Mouse (Mus musculus) macrophage (primary cell): ENCODE data around the gene Impg1. TPM values are rescaled to one million over a fixed set of nuclear protein-coding genes. Genes with fewer than 3 reads are reported as not detected.

Experiments
- H3K27ac ChIP-seq: fragments of 350-480 bp; formaldehyde crosslinking; 2 replicates; pipeline ENCODE4 v1.9.0; 2021
- H3K36me3 ChIP-seq: fragments of 350-480 bp; formaldehyde crosslinking; 2 replicates; pipeline ENCODE4 v1.9.0; 2021; ENCODE audit errors: inconsistent target
- H3K4me3 ChIP-seq: fragments of 350-480 bp; formaldehyde crosslinking; 2 replicates; pipeline ENCODE4 v1.9.0; 2021; ENCODE audit errors: inconsistent target
- H3K79me2 ChIP-seq: fragments of 350-480 bp; formaldehyde crosslinking; 2 replicates; pipeline ENCODE4 v1.9.0; 2021; ENCODE audit errors: inconsistent target
- WGBS: methylation state at CpG from one replicate; pipeline ENCODE4 v1.1.7; 2026; ENCODE audit warnings: inconsistent platforms; ENCODE audit not compliant: missing documents; 5-methylcytosine and 5-hydroxymethylcytosine counted together
- polyA plus RNA-seq: library from polyadenylated mRNA; stranded (reverse); fragments of 250-400 nt; gene quantifications from 3 replicates; pipeline ENCODE4 v1.2.4, GENCODE M21; 2018; ENCODE audit warnings: inconsistent platforms

Impg1 gene
- polyA plus RNA-seq, 1 experiment from 2014 or later: not detected

DNA sequence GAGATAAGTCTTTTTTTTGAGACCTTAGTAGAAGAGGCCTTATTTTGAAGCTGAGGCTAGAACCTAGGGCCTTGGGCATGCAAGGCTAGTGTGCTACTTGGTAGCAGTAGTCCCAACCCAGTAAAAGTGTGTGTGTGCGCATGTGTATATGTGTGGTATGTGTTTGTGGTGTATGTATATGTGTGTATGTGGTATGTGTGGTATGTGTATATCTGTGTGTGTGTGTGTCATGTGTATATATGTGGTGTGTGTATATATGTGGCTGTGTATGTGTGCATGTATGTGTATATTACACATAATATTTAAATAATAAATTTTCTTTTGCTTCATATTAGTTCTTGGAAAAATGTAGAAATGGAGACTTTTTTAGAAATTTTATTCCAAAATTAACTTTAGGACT is 184.6 kb downstream of the Impg1 start:
- no peak overlapping the region for H3K27ac ChIP-seq
- H3K79me2 ChIP-seq: no peaks in the 10 kb centered on the region
- H3K4me3 ChIP-seq: no peak overlapping the region
- no peaks in the 10 kb centered on the region for H3K36me3 ChIP-seq
- no CpG with 5 or more reads among the region's 1 CpGs for WGBS

GRCm38 (mm10) chr9:80277770-80278169 is 187.5 kb downstream of the Impg1 start:
- no peak overlapping the region for H3K27ac ChIP-seq
- no peaks in the 10 kb centered on the region for H3K79me2 ChIP-seq
- no peak overlapping the region for H3K4me3 ChIP-seq
- 92% methylated on average over 6 of the region's 6 CpGs for WGBS
- no peaks in the 10 kb centered on the region for H3K36me3 ChIP-seq

GRCm38 (mm10) chr9:80277157-80277556 is 188.1 kb downstream of the Impg1 start:
- WGBS: 59% methylated on average over 2 of the region's 2 CpGs
- Histone ChIP-seq H3K36me3 (no peaks in the 10 kb centered on the region), H3K79me2 (no peaks in the 10 kb centered on the region), H3K27ac (no peak overlapping the region), H3K4me3 (no peak overlapping the region)

DNA sequence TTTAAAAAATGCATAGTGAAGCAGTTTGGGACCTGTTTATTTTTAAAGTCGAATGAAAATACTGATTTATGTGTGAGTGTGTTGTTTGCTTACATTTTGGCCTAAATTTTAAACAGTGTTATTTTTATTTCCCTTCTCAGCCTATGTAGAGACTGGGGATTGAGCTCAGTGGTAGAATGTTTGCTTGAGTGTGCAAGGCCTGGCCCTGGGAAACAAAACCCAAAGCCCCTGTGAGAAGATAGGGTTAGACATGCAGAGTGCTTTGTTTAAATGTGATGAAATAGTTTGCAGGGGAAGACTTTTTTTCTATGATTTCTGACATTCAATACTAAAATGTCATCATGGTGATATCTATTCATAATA is 189.5 kb downstream of the Impg1 start:
- Histone ChIP-seq H3K4me3 (no peak overlapping the region), H3K79me2 (no peaks in the 10 kb centered on the region), H3K36me3 (no peaks in the 10 kb centered on the region), H3K27ac (no peak overlapping the region)
- WGBS: 100% methylated on average over 1 of the region's 1 CpGs

DNA sequence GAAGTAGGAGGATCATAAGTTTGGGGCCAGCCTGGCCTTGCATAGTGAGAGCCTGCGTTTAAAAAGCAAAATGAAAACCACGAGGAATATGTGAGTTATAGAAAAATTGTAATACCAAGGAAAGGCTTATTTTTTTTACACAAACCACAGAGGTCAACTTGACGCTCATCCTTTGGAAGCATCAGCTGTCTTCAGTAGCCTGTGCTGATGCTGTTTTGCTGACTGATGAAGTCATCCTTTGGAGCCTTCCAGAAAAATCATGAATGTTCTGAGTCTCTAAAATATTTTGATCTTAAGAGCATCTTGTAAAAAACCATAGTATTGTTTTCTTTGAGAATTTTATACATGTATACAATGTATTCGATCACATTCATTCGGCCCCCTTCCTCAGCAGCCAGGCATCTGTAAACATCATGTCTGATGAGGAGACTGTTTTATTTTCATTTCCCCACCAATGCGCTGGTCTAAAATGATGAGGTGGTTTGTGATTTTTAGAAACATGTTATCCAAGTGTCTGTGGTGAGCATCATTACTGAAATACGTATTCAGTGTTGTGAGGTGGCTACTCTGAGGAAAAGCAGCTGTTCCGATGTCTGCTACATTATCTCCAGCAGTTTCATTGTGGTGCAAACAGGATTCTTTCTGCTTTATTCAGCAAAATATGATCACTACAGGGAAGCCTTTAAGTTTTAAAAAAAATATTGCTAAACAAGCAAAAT is 190.1 kb downstream of the Impg1 start:
- 95% methylated on average over 8 of the region's 8 CpGs for WGBS
- Histone ChIP-seq H3K36me3 (no peaks in the 10 kb centered on the region), H3K79me2 (no peaks in the 10 kb centered on the region), H3K4me3 (no peak overlapping the region), H3K27ac (no peak overlapping the region)

GRCm38 (mm10) chr9:80272951-80273350 is 192.3 kb downstream of the Impg1 start:
- WGBS: 78% methylated on average over 1 of the region's 1 CpGs
- H3K79me2 ChIP-seq: no peaks in the 10 kb centered on the region
- H3K4me3 ChIP-seq: no peak overlapping the region
- H3K36me3 ChIP-seq: no peaks in the 10 kb centered on the region
- H3K27ac ChIP-seq: no peak overlapping the region

DNA sequence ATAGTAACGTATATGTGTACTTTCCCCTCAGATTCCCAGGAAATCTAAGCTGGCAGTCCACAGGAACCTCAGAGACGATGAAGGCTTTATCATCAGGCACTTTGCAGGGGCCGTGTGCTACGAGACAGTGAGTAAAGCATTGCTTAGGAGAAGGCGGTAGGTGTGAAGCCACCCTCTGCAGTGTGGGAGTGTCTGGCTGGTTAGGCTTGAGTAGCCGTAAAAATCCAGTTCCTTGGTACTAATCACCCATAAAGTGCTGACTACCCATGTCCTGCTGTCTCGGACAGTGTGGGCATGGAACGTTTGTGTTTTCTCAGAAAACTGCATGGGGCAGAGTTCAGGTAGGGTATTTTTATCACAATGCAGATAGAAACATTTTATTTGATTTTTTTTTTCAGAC is 195.7 kb downstream of the Impg1 start:
- WGBS: 97% methylated on average over 8 of the region's 8 CpGs
- no peak overlapping the region for H3K4me3 ChIP-seq
- no peaks in the 10 kb centered on the region for H3K36me3 ChIP-seq
- H3K79me2 ChIP-seq: no peaks in the 10 kb centered on the region
- H3K27ac ChIP-seq: no peak overlapping the region

- no peak overlapping the region for H3K4me3 ChIP-seq
- no peak overlapping the region for H3K27ac ChIP-seq
- WGBS: 10% methylated on average over 7 of the region's 7 CpGs
- H3K79me2 ChIP-seq: no peaks in the 10 kb centered on the region
- H3K36me3 ChIP-seq: no peaks in the 10 kb centered on the region
Measured at GRCm38 (mm10) chr9:80266507-80266906, 198.8 kb downstream of the Impg1 start.

- Histone ChIP-seq H3K4me3 (no peak overlapping the region), H3K79me2 (no peaks in the 10 kb centered on the region), H3K27ac (no peak overlapping the region), H3K36me3 (no peaks in the 10 kb centered on the region)
- 38% methylated on average over 7 of the region's 7 CpGs for WGBS
Measured at GRCm38 (mm10) chr9:80266086-80266485, 199.2 kb downstream of the Impg1 start.
